Mouse (Mus musculus) kidney, postnatal 0 days (tissue): Measurements from ENCODE around the gene A730049H05Rik. TPM values are rescaled to one million over a fixed set of nuclear protein-coding genes. Genes with fewer than 3 reads are reported as not detected.

Experiments
- ATAC-seq: fragments of 200-750 bp; cut with Nextera tagmentation; replicated peaks from 2 replicates; pipeline ENCODE4 v1.8.0; 2017; ENCODE audit warnings: low read depth, moderate number of reproducible peaks, moderate TSS enrichment, moderate library complexity; ENCODE audit not compliant: low FRiP score
- DNase-seq: peaks from one replicate; pipeline ENCODE4 v3.0.0-alpha.2; 2016; ENCODE audit warnings: low spot score
- H3K27ac ChIP-seq: fragments of 300-500 bp; sonication (generic); 2 replicates; pipeline ENCODE4 v1.5.1; 2014; ENCODE audit warnings: mild to moderate bottlenecking
- H3K27me3 ChIP-seq: fragments of 300-500 bp; sonication (generic); 2 replicates; pipeline ENCODE4 v1.6.1; 2014; ENCODE audit warnings: low read length, mixed read lengths; ENCODE audit not compliant: insufficient read depth
- H3K36me3 ChIP-seq: fragments of 300-500 bp; sonication (generic); 2 replicates; pipeline ENCODE4 v1.6.1; 2014; ENCODE audit warnings: low read length, mixed read lengths; ENCODE audit not compliant: insufficient read depth
- H3K4me1 ChIP-seq: fragments of 300-500 bp; sonication (generic); replicated peaks from 2 replicates; pipeline ENCODE4 v1.6.1; 2014; ENCODE audit warnings: antibody characterized with exemption, low read length, mixed read lengths; ENCODE audit not compliant: insufficient read depth
- H3K4me2 ChIP-seq: fragments of 300-500 bp; sonication (generic); 2 replicates; pipeline ENCODE4 v1.6.1; 2014; ENCODE audit warnings: mild to moderate bottlenecking, low read length, moderate library complexity, mixed read lengths
- H3K4me3 ChIP-seq: fragments of 300-500 bp; sonication (generic); replicated peaks from 2 replicates; pipeline ENCODE4 v1.5.1; 2014; ENCODE audit warnings: low read depth, low read length
- H3K9ac ChIP-seq: fragments of 300-500 bp; sonication (generic); 2 replicates; pipeline ENCODE4 v1.6.1; 2014; ENCODE audit warnings: low read depth, low read length
- H3K9me3 ChIP-seq: fragments of 300-500 bp; sonication (generic); replicated peaks from 2 replicates; pipeline ENCODE4 v1.6.1; 2016; ENCODE audit warnings: low read length, inconsistent platforms, mixed read lengths
- CTCF ChIP-seq: IDR thresholded peaks from 2 replicates; pipeline ENCODE4 v1.5.1; 2016; ENCODE audit warnings: antibody characterized with exemption, low read depth, mild to moderate bottlenecking, moderate library complexity
- WGBS: fragments of 180-500 bp; shearing (Covaris S2); extraction: QIAGEN DNeasy Blood & Tissue Kit; methylation state at CpG from one replicate; pipeline ENCODE4 v1.1.7; 2014; 5-methylcytosine and 5-hydroxymethylcytosine counted together
- polyA plus RNA-seq: library from polyadenylated mRNA; unstranded; fragments of >200 nt; fragmentation: Nextera tagmentation; extraction: Ambion mirVana; gene quantifications from 2 replicates; pipeline ENCODE4 v1.2.1, GENCODE M21; 2015

Gene A730049H05Rik
- polyA plus RNA-seq, 1 experiment from 2014 or later: 7.1 TPM

DNA sequence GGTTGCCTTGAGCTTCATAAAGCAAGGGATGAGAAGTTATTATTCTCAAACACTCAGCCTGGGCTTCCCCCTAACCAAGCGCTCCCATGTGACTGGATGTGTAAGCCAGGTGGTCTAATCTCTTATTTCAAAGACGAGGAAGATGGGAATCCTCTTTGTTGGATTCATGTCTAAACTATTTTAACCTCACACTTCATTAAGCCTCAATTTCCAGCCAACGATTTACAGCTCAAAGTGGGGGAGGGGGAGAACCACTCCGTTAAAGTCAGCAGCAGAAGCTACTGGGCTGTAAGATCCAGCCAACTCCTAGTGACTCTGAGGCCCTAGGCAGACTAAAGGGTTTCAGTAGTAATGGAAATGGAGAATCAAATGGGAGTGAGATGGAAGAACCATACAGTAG, 55.5 kb downstream of the A730049H05Rik start:
- peaks cover 12% of the 10 kb centered on the region; the same call in 1 of the 2 replicates for H3K4me1 ChIP-seq
- H3K4me2 ChIP-seq: no peak overlapping the region
- DNase-seq (no peak), ATAC-seq (no peak)
- H3K27me3 ChIP-seq: no peaks in the 10 kb centered on the region
- WGBS: 41% methylated on average over 4 of the region's 4 CpGs
- no peak for TF ChIP-seq CTCF
- H3K9me3 ChIP-seq: no peaks in the 10 kb centered on the region
- no peak overlapping the region for H3K27ac ChIP-seq
- H3K4me3 ChIP-seq: no peak overlapping the region
- peaks cover 29% of the 10 kb centered on the region for H3K36me3 ChIP-seq
- H3K9ac ChIP-seq: no peak overlapping the region

GRCm38 (mm10) chr6:92872766-92873165, 56.5 kb downstream of the A730049H05Rik start:
- H3K4me3 ChIP-seq: no peak overlapping the region
- H3K27ac ChIP-seq: no peak overlapping the region
- H3K9me3 ChIP-seq: no peaks in the 10 kb centered on the region
- ATAC-seq (no peak), DNase-seq (no peak)
- H3K9ac ChIP-seq: no peak overlapping the region
- H3K4me2 ChIP-seq: no peak overlapping the region
- no peaks in the 10 kb centered on the region for H3K27me3 ChIP-seq
- peaks cover 12% of the 10 kb centered on the region; the same call in 1 of the 2 replicates for H3K4me1 ChIP-seq
- peaks cover 36% of the 10 kb centered on the region for H3K36me3 ChIP-seq
- WGBS: 79% methylated on average over 10 of the region's 10 CpGs
- no peak for TF ChIP-seq CTCF

GRCm38 (mm10) chr6:92874854-92875253, 58.6 kb downstream of the A730049H05Rik start:
- H3K27ac ChIP-seq: no peak overlapping the region
- no peak for DNase-seq
- H3K36me3 ChIP-seq: peaks cover 44% of the 10 kb centered on the region
- TF ChIP-seq CTCF: no peak
- no peak overlapping the region for H3K9ac ChIP-seq
- no peak overlapping the region for H3K4me2 ChIP-seq
- H3K4me3 ChIP-seq: no peak overlapping the region
- H3K27me3 ChIP-seq: no peaks in the 10 kb centered on the region
- peaks cover 7% of the 10 kb centered on the region; the same call in 1 of the 2 replicates for H3K4me1 ChIP-seq
- no peak for ATAC-seq
- 51% methylated on average over 5 of the region's 5 CpGs for WGBS
- H3K9me3 ChIP-seq: no peaks in the 10 kb centered on the region

DNA sequence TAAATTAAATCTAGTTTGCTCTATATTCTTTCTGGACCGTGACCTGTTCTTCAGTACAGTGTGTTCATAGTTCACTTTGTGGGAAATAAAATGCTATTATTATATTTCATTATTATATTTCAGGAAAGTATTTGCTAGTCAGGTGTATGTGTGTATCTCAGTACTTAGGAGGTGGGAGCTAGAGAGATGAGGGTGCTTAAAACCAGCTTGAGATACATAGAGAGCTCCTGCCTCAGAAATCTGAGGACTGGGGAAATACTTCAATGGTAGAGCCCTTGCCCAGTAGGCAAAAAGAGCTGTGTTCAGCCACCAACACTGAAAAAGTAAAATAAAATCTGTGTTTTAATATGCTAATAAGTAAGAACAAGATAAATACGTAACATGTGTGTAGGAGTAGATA, 59.1 kb downstream of the A730049H05Rik start:
- WGBS: 89% methylated on average over 2 of the region's 2 CpGs
- Histone ChIP-seq H3K9ac (no peak overlapping the region), H3K4me2 (no peak overlapping the region), H3K4me3 (no peak overlapping the region), H3K27ac (no peak overlapping the region), H3K36me3 (peaks cover 44% of the 10 kb centered on the region), H3K27me3 (no peaks in the 10 kb centered on the region), H3K4me1 (0 out of 2 replicates have a peak, but pooled peaks cover 2% of the 10 kb centered on the region), H3K9me3 (no peaks in the 10 kb centered on the region)
- TF ChIP-seq CTCF: no peak
- DNase-seq (no peak), ATAC-seq (no peak)

DNA sequence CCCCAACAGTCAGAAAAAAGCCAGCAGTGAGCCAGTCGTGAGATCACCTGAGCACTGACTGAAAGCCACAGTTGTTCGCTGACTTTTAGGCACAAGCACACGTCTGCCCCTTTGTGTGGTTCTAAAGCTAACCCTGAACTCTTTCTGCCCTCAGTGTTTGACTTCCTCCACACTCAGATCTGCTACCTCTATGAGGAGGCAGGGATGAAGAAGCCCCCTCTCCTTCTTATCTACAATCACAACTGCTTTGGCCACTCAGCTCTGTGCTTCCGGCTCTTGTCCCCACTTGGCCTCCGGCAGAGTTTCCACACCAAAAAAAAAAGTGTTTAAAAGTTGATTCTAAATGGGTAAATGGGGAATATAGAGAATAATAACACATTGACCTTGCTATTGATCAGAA, 59.8 kb downstream of the A730049H05Rik start:
- no peak overlapping the region for H3K4me3 ChIP-seq
- H3K9ac ChIP-seq: no peak overlapping the region
- H3K9me3 ChIP-seq: no peaks in the 10 kb centered on the region
- WGBS: 75% methylated on average over 5 of the region's 5 CpGs
- no peak for TF ChIP-seq CTCF
- H3K36me3 ChIP-seq: peaks cover 48% of the 10 kb centered on the region
- no peak overlapping the region for H3K27ac ChIP-seq
- no peaks in the 10 kb centered on the region for H3K27me3 ChIP-seq
- H3K4me1 ChIP-seq: no peaks in the 10 kb centered on the region
- H3K4me2 ChIP-seq: no peak overlapping the region
- ATAC-seq (no peak), DNase-seq (no peak)

DNA sequence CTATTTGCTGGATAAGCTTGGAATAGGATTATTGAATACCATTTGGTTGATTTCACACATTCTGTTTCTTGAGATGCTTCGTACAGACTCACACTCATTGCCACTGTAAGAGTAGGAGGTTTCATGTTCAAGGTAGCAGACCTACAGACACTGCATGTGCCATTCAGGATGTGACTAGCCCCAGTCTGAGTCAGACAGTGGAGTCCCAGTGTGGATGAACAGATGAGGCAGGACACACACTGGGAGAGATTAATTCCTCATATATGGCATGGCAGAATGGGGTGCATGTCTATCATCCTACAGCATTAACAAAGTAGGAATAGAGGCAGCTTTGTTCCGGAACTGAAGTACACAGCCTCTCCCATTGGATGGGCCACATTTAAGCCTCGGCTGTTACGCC, 61.0 kb downstream of the A730049H05Rik start:
- H3K4me2 ChIP-seq: no peak overlapping the region
- DNase-seq: no peak
- H3K4me1 ChIP-seq: no peaks in the 10 kb centered on the region
- no peak overlapping the region for H3K9ac ChIP-seq
- H3K36me3 ChIP-seq: peaks cover 46% of the 10 kb centered on the region
- no peaks in the 10 kb centered on the region for H3K9me3 ChIP-seq
- H3K4me3 ChIP-seq: no peak overlapping the region
- ATAC-seq: no peak
- H3K27me3 ChIP-seq: no peaks in the 10 kb centered on the region
- H3K27ac ChIP-seq: no peak overlapping the region
- TF ChIP-seq CTCF: no peak
- 97% methylated on average over 4 of the region's 4 CpGs for WGBS

DNA sequence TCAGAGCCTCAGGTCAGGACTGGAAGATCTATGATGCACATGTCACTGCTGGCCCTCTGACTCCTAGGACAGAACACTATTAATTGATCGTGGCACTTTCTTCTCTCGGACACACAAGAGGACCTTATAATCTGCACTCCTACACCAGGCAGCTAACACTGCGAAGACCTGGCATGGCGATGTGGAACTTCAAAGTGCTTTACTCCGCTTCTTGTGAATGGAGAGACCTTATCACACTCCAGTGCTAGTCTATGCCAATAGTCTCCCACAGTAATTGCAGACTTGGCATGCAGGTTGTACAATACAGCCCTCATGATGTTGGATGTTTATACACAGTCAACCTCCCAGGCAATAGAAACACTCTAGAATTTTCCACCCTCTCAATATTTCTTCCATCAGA, 62.5 kb downstream of the A730049H05Rik start:
- Histone ChIP-seq H3K4me3 (no peak overlapping the region), H3K27me3 (no peaks in the 10 kb centered on the region), H3K9me3 (no peaks in the 10 kb centered on the region), H3K9ac (no peak overlapping the region), H3K4me2 (no peak overlapping the region), H3K36me3 (peaks cover 44% of the 10 kb centered on the region), H3K27ac (no peak overlapping the region), H3K4me1 (peaks cover 12% of the 10 kb centered on the region)
- no peak for DNase-seq
- WGBS: 66% methylated on average over 5 of the region's 5 CpGs
- no peak for TF ChIP-seq CTCF
- ATAC-seq: no peak
